Mouse (Mus musculus): ENCODE data around the gene Hecw1. TPM values are rescaled to one million over a fixed set of nuclear protein-coding genes. Genes with fewer than 3 reads are reported as not detected.

Hecw1 gene
- total and polyA plus RNA-seq, 3 experiments, result 0.52 to 3.2 TPM; not detected in 1

DNA sequence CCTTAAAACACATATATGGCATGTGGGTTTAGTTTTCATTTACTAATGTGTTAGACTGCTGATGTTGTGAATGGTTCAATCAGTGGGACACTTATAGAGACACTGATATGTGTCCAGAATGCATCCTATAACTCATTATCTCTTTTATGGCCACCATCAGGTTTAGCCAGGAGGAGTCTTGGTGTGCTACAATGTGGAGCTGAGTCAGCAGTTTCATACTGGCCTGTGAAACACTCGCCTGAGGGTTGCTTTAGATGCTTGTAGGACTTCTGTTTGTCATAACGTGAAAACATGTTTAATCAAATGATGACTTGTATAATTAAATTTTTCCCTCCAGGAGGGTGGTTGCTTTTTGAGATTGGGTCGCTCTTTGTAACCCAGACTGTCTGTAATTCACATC, 343.4 kb downstream of the Hecw1 start:
- H3K27me3 ChIP-seq (ENCODE audit: control insufficient read depth in 1 of 2, insufficient read depth in 2 of 2, low read length in 2 of 2), result no peaks in the 10 kb centered on the region
- TF ChIP-seq TCF12 (IDR thresholded peaks at IDR 0.05; ENCODE audit: low read depth, low read length) (no peak), KAT2A (conservative IDR thresholded peaks at IDR 0.05; ENCODE audit: low read depth, low read length) (no peak), POLR2AphosphoS2 (IDR thresholded peaks at IDR 0.05; ENCODE audit: low read length) (no peak), MAFK (IDR thresholded peaks at IDR 0.05; ENCODE audit: borderline replicate concordance, low read depth, low read length) (peak; percentile 84), BHLHE40 (IDR thresholded peaks at IDR 0.05; ENCODE audit: borderline replicate concordance, low read depth, low read length) (no peak)
- H3K36me3 ChIP-seq (ENCODE audit: control insufficient read depth in 1 of 2, insufficient read depth in 2 of 2, low read length in 2 of 2), result peaks cover 0 to 18% of the 10 kb centered on the region in 2 experiments; a peak in 2 of 4 replicates
- no peak overlapping the region for H3K4me3 ChIP-seq (ENCODE audit: control insufficient read depth in 1 of 2, insufficient read depth in 1 of 2, low read depth in 2 of 2, low read length in 2 of 2)
- H3K79me2 ChIP-seq (ENCODE audit: control insufficient read depth, insufficient read depth, low read length, poor library complexity), result no peaks in the 10 kb centered on the region
- no peaks in the 10 kb centered on the region for H3K9me3 ChIP-seq (replicated peaks; ENCODE audit: insufficient read depth, low read length)
- no peak overlapping the region for H3K9ac ChIP-seq (ENCODE audit: control insufficient read depth, low read depth, low read length, poor library complexity, severe bottlenecking)
- no peak for DNase-seq (ENCODE audit: low read depth, low spot score)
- no peak overlapping the region for H3K27ac ChIP-seq (ENCODE audit: control insufficient read depth, low read depth, low read length)
- no peaks in the 10 kb centered on the region for H3K4me1 ChIP-seq (ENCODE audit: control insufficient read depth in 1 of 2, insufficient read depth in 2 of 2, low read length in 2 of 2)

DNA sequence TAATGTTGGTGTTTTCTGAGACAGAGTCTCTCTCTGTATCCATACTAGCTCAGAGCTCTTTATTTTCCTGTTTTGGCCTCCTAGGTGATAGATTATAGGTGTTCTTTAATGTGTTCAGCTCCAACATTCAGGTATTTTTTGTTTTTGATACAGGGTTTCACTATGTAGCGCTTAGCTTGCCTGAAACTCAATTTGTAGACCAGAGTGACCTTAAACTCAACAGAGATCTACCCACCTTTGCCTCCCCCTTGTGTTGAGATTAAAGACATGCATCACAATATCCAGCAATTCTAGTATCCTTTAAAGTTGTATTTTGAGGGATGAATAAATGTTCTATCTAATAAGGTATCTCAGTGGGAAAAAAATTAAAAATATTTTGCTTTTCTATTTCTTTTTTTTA, 345.0 kb downstream of the Hecw1 start:
- Histone ChIP-seq H3K27me3 (ENCODE audit: control insufficient read depth in 1 of 2, insufficient read depth in 2 of 2, low read length in 2 of 2) (no peaks in the 10 kb centered on the region), H3K9ac (ENCODE audit: control insufficient read depth, low read depth, low read length, poor library complexity, severe bottlenecking) (no peak overlapping the region), H3K36me3 (ENCODE audit: control insufficient read depth in 1 of 2, insufficient read depth in 2 of 2, low read length in 2 of 2) (peaks cover 0 to 17% of the 10 kb centered on the region in 2 experiments; a peak in 2 of 4 replicates), H3K9me3 (replicated peaks; ENCODE audit: insufficient read depth, low read length) (no peaks in the 10 kb centered on the region), H3K79me2 (ENCODE audit: control insufficient read depth, insufficient read depth, low read length, poor library complexity) (no peaks in the 10 kb centered on the region), H3K4me1 (ENCODE audit: control insufficient read depth in 1 of 2, insufficient read depth in 2 of 2, low read length in 2 of 2) (no peaks in the 10 kb centered on the region), H3K27ac (ENCODE audit: control insufficient read depth, low read depth, low read length) (no peak overlapping the region), H3K4me3 (ENCODE audit: control insufficient read depth in 1 of 2, insufficient read depth in 1 of 2, low read depth in 2 of 2, low read length in 2 of 2) (no peak overlapping the region)
- peak; percentile 41 for DNase-seq (ENCODE audit: low read depth, low spot score)
- TF ChIP-seq SMC3 (IDR thresholded peaks at IDR 0.05; ENCODE audit: low read depth, low read length), result peak; percentile 70
- peak; percentile 48; the same call in 1 of the 2 replicates for TF ChIP-seq ZC3H11A (IDR thresholded peaks at IDR 0.05; ENCODE audit: low read depth, low read length)
- no peak for TF ChIP-seq NRF1 (IDR thresholded peaks at IDR 0.05; ENCODE audit: insufficient read depth, low read depth, low read length, poor library complexity, severe bottlenecking)
- peak in 1 of 3 experiments; percentile 61; a peak in 2 of 6 replicates for TF ChIP-seq CTCF (IDR thresholded peaks at IDR 0.05 in 2 of 3, conservative IDR thresholded peaks at IDR 0.05 in 1 of 3; ENCODE audit: control insufficient read depth in 1 of 3, insufficient read depth in 1 of 3, low read depth in 2 of 3, low read length in 3 of 3, poor library complexity in 1 of 3, severe bottlenecking in 1 of 3)
- peak; percentile 52 for TF ChIP-seq RAD21 (IDR thresholded peaks at IDR 0.05; ENCODE audit: low read depth, low read length)
- no peak for TF ChIP-seq E2F4 (IDR thresholded peaks at IDR 0.05; ENCODE audit: borderline replicate concordance, low read depth, low read length)
- no peak for TF ChIP-seq POLR2A (IDR thresholded peaks at IDR 0.05; ENCODE audit: control insufficient read depth in 1 of 2, insufficient read depth in 1 of 2, low read depth in 1 of 2, low read length in 2 of 2, poor library complexity in 1 of 2)
- no peak for TF ChIP-seq UBTF (IDR thresholded peaks at IDR 0.05; ENCODE audit: borderline replicate concordance, insufficient read depth, low read depth, low read length)
- no peak for TF ChIP-seq HCFC1 (IDR thresholded peaks at IDR 0.05; ENCODE audit: low read depth, low read length)
- TF ChIP-seq POLR2AphosphoS5 (IDR thresholded peaks at IDR 0.05; ENCODE audit: borderline replicate concordance, low read depth, low read length), result no peak
- no peak for TF ChIP-seq GATA1 (IDR thresholded peaks at IDR 0.05; ENCODE audit: low read depth, low read length)

Other genes starting within 250 kb of the Hecw1 start
- gene Mrpl32, start 89.9 kb upstream of the Hecw1 start, total RNA-seq (2012; rRNA removed), result 58.2 and 69.9 TPM in 2 replicates
- 10 to 100 TPM in 1 of 2 experiments, not detected in 1; 89.7 TPM for gene Mrpl32, start 89.9 kb upstream of the Hecw1 start, polyA plus RNA-seq (2012; ENCODE audit: insufficient read depth in 1 of 2, insufficient read length in 2 of 2, low read depth in 1 of 2, low replicate concordance in 2 of 2, missing spikeins in 1 of 2)
- gene Psma2, start 90.0 kb upstream of the Hecw1 start, total RNA-seq (2012; rRNA removed), result 139 and 156 TPM in 2 replicates
- 100 to 1,000 TPM in 1 of 2 experiments, not detected in 1; 174 TPM for gene Psma2, start 90.0 kb upstream of the Hecw1 start, polyA plus RNA-seq (2012; ENCODE audit: insufficient read depth in 1 of 2, insufficient read length in 2 of 2, low read depth in 1 of 2, low replicate concordance in 2 of 2, missing spikeins in 1 of 2)
- gene AW209491, start 106.9 kb upstream of the Hecw1 start, total RNA-seq (2012; rRNA removed), result 14.7 and 15.9 TPM in 2 replicates
- 10 to 100 TPM in 1 of 2 experiments, not detected in 1; 17.4 TPM for gene AW209491, start 106.9 kb upstream of the Hecw1 start, polyA plus RNA-seq (2012; ENCODE audit: insufficient read depth in 1 of 2, insufficient read length in 2 of 2, low read depth in 1 of 2, low replicate concordance in 2 of 2, missing spikeins in 1 of 2)

Data from MEL (cell line).